Mouse (Mus musculus): ENCODE results near the gene Inpp4b.

The Inpp4b gene

DNA sequence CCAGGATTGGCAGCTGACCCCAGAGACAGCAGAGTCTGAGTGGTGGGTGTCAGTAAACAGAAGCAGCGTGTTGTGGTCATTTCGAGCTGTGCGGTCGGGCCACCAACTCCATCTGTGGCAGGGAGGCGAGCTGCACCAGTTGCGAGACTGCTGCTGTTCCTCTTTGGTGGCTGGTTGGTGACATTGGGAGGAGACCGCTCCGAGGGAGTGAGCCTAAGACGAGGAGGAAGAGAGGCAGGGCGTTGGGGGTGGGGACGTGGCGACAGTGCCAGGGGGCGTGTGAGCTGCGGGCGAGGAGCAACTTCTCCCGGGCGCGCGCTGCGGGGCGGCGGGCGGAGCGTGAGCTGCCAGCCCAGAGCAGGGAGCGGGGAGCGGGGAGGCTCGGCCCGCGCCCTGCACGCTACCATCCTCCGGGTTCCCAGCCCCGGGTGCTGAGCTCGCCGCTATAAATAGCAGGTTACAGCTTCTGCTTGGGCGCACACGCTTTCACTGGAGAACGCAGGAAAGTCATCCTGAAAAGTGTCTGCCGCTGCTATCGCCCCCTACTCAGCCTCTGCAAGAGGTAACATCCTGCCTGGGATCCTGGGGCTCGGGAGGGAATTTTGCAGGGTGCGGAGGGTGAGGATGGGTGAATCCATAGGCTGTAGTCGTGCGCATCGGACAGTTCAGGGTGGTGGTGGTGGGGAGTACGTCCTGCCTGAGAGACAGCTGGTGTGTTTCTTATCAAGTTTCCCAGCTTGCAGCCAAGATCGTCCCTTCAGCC lies at the start of gene Inpp4b:
Inpp4b (plus strand) TSS at position 321 of the 763 bp plus-strand sequence.
- peak; percentile 16 for DNase-seq (ENCODE audit: low read depth)

DNA sequence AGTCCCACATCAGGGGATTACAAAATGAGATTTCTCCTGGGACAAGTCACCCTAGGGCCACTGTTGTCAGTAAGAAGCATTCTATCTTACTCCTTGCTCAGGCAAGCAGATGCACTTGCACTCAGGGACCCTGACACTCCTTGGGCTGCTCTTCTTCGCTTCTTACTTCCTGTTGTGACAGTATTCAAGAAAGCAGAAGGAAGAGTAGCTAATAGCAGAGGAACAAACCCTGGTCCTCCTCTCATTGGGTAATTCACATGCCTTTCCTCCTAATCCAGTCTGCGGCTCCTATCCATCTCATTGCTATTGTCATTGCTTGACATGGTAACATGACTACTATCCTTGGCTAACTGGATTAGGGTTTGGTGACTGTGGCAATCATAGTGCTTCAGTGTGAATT lies 7.1 kb upstream of the Inpp4b start:
- DNase-seq (ENCODE audit: low read depth): no peak

DNA sequence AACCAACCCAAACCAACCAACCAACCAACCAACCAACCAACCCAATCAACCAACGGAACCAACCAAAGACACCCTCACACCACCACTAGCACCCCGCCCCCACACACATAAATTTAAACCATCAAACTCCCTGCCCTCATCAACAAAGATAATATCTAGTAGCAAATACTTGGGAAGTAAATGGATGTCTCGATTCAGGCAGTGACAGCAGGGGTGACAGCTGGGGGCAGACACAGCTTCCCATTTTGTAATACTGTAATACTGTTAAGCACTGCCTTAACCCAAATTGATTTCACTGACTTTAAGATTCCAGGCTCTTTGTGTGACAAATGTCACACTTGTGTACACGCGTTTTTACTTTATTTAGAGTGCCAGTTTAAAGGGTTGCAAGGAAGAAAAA lies 1.2 kb upstream of the Inpp4b start:
- no peak for DNase-seq (ENCODE audit: low read depth)

DNA sequence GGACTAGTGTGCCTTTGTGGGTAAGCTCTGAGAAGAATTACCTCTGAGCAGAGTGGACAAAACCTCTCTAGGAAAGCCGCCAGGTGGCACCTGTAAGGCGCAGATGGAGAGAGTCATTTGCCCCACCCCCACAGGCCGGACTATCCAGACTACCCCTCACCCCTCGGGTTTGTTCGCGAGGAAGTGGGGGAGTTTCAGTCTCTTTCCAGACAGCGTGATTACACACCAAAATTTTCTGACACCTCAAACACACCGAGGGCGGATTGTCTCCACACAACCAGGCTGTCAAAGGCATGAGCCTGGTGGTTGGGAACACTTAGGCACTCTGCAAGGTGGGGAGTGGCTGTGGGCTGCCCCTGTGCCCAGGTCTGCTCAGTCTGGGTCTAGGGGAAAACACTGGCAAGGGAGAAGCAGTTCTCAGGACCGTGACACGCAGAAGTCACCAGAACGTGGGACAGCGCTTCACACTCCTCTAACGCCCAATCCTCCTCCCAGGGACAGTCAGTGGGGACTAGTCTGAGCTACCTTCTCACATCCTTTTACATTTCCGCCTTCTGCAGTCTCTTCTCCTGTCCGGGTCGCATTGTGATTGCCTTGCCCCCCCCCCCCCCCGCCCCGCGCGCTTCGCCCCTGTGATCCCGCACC lies 643 bp upstream of the Inpp4b start:
- peak; percentile 13 for DNase-seq (ENCODE audit: low read depth)

DNA sequence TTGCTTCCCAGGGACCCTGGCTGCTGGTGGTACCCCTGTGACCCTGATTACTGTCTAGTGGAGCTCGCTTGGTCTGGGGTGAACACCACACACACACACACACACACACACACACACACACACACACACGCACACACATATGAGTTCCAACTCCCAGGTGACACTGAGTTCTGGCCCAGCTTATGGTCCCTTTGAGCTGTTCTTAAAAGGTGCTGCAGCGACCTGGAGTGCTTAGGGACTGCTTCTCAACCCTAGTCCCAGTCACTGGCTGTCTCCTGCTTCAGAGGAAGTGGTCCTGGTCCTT lies 595 bp downstream of the Inpp4b start:
- DNase-seq (ENCODE audit: low read depth): no peak

DNA sequence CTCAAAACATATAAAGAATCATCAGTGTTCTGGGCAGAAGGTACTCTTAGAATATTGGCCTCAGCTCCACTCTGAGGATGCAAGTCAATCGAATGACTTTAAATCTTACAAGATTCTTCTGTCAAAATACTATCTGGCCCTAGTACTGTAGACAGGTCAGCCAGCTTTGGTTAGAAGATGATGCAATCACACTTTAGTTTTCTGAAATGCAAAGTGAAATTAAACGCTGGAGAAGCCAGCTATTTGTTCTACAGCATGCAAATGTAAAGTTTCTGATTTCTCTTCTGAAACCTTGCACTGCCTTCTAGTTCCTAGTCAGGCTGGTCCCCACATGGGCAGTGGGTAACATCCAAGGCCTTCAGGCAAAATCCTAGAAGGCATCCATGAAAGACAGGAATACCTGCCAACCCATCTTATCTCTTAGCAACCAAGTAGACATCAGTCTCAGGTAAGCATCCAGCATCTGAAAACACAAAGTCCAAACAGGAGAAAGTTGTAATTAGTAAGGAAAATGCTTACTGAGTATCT lies 2.9 kb downstream of the Inpp4b start:
- no peak for DNase-seq (ENCODE audit: low read depth)

DNA sequence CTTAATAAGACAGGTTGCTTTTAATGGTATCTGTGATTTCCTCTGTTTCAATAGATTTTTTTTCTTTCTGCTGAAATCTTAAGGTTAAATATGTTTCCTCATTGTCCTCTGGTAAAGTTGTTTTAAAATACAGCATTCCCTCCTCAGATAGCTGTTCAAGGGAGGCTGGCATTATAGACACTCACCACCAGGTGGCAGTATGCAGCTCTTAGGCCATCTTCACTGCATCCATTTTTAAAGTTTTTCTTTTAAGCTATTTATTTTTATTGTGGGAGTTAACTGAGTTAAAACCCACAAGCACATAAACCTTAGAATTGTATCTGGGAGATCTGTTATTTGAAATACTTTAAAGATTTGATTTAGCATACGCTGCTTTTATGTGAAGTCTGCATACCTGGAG lies 7.1 kb downstream of the Inpp4b start:
- DNase-seq (ENCODE audit: low read depth): peak; percentile 27

DNA sequence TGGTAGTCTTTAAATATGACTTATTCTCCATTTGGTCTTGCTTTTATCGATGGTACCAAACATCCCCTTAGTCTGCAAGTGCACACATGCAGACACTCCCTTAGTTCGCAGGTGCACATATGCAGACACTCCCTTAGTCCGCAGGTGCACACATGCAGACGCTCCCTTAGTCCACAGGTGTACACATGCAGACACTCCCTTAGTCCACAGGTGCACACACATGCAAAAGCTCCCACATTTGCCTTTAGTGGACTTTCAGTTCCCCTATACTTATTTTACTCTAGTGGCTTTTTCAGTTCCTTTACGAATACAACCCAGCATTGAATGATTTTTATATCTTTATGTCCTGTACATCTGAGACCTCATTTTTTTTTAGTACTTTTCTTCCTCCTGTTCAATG lies 11.1 kb downstream of the Inpp4b start:
- no peak for DNase-seq (ENCODE audit: low read depth)

DNA sequence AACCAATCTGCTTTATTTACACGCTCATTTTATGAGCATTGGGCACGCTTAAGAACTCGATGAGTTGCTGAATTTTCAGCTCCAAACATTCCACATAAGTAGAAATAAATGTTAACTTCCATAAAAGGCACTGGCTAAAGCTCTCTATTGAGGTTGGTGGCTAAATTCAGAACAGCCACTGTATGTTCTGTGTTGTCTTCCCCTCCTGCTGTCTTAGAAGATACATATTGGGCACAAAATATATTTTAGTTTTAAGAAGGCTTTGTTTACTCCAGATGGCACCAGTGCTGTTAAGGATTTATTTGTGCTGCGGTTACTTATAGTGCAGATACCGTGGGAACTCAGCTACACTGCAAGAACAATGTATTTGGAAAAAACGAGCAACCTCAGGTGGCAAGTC lies 15.8 kb downstream of the Inpp4b start:
- no peak for DNase-seq (ENCODE audit: low read depth)

DNA sequence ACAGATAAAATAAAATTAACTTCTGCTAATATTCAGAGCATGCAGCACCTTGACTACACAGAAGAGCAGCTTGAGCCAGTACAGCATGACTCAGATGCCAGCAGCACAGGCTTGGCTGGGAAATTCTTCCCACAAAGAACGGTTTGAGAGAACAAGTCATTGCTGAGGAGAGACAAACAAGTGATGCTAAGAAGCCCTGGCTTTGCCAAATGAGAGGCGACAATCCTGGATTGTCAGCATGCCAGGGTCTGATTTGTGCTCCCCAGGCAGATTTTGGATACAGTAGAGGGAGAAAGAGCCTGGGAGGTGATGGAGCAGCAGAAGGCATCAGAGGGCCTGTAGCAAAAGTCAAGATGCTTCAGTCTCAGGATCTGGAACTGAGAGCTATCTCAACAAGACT lies 18.2 kb downstream of the Inpp4b start:
- DNase-seq (ENCODE audit: low read depth): no peak

DNA sequence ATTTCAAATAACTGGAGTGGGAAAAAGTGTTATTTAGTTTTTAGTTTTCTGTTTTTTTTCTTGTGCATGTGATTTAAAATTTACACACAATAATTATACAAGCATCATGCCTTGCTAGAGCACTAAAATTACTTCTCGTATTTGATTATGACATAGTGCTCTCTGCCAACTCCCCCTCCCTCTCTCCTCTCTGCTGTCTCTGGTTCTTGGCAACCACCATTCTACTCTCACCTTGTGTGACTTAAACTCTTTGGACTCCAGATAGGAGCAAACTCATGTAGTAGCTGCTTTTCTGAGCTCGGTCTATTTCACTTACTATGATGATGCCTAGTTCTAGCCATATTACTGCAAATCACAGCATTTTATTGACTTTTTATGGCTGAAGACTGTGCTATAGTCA lies 18.8 kb downstream of the Inpp4b start:
- DNase-seq (ENCODE audit: low read depth): no peak

DNA sequence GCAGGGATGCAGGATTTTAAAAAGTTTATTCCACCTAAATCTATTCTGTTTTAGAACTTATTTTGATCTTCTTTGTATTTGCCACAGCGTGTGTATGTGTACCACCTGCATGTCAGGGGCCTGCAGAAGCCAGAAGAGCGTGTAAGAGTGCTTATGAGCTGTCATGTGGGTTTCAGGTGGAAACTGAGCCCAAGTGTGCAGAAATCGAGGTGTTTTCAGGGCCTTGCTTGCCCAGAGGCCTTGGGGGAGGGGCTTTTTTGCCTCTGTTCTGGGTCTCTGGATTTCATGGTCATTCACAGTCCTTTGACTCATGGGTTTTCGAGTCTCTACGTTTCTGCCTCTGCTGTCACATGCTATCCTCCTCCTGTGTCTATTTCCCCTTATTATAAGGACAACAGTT lies 28.3 kb downstream of the Inpp4b start:
- DNase-seq (ENCODE audit: low read depth): no peak

DNA sequence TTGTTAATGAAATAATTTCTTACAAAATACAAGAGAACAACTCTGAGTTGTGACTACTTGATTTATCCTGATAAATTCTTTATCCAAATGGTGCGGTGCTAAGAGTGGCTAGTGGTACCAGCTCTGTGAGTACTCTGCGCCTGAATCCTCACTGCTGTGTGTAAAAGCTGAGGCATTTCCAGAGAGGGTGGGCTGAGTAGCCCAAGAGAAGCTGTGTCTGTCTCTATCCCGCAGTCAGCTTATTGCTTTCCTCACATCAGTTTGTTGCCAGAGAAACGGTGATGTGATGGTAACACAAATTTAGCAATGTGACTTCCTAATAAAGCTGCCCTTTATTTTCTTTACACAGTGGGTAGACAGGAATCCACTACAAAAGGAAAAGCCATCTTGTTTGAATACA lies 29.5 kb downstream of the Inpp4b start:
- no peak for DNase-seq (ENCODE audit: low read depth)

DNA sequence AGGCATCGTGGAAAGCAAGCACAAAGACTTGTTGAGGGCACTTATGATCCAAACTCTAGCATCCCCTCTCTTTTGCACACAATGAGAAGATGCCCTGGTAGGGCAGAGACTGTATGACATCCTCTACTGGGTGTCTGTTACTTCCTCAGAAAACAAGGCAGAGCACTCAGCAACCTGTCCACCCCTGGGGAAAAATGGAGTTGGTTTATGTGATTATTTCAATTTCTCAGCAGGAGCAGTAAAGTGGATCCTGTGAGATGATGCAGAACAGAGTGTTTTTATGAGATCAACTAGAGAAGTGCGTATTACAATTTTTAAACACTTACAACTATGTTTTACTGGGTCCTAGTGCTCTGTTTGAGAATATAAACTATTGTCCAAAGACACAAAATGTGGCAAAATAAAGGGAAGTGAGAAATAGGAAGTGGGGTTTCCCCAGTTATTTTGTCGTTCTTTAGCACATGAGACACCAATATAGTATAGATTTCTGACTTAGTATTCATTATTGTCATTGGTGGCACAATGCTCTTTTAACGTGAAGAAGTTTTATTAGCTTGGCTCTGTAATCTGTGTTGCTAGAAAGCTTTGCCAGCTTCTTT lies 32.6 kb downstream of the Inpp4b start:
- no peak for DNase-seq (ENCODE audit: low read depth)

DNA sequence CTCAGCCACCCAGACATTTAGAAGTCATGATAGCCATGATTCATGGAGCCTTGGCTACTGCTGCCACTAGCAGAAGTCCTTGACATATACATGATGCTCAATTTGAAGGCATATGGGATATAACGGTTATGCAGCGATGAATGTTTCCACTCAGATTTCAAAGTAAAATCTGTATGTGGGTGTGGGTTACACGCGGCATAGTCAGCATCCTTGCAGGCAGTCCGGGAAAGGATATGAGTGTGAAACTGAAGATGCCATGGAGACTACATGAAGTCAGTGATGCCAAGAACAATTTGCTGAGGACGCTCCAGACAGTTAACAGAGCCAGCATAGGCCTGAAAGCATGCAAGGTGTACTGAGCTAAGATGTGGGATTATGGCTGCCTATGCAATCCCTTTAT lies 46.6 kb downstream of the Inpp4b start:
- no peak for DNase-seq (ENCODE audit: low read depth)

DNA sequence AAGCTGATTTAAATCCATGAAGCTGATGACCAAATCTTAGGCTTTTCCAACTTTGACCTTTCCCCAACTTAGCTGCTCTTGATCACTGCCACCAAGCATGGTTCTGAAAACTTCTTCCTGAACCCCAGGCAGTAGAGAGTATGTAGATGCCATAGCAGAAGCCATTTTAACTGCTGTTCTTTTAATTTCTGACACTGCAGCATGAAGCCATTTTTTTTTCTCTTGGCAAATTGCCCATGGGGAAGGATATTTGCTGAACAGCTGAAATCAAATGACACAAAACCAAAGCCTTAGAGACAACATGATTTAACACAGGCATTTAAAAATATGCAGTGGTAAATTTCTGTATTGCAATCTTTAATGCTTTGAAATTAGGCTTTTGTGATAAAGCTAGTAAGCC lies 56.7 kb downstream of the Inpp4b start:
- no peak for DNase-seq (ENCODE audit: low read depth)

DNA sequence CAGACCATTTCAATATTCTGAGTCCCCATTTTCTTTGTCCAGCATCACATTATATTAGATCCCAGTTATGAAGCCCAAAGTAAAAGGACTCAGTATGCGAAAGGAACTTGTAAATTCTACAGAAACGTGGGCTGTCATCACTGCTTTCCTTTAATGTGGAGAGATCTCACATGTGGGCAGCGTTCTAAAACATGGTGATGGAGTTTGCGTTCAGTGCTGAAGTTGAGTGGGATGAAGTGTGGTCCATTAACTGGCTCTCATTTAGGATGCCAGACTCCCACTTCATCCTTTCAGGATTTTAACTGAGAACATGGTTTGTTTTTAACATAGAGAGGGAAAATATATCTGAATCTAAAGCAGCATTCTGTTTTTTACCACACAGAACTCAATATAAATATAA lies 57.1 kb downstream of the Inpp4b start:
- DNase-seq (ENCODE audit: low read depth): no peak

DNA sequence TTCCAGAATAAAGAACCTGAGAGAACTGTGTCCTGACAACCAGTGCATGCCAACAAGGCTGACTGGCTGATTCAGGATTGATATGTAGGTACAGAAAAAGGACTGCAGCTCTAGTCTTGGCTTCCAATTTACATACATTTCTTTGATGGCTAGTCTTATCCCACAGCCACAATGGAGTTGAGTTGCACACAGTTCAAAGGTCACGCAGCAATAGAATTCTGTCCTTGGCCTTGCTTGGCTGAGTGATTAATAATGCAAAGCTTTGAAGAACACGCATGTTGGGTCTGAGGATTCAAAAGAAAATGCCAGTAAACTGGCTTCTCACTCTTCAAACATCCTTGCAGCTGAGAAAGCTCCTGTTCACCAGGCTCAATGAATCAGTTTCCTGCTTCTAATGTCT lies 70.4 kb downstream of the Inpp4b start:
- DNase-seq (ENCODE audit: low read depth): no peak

DNA sequence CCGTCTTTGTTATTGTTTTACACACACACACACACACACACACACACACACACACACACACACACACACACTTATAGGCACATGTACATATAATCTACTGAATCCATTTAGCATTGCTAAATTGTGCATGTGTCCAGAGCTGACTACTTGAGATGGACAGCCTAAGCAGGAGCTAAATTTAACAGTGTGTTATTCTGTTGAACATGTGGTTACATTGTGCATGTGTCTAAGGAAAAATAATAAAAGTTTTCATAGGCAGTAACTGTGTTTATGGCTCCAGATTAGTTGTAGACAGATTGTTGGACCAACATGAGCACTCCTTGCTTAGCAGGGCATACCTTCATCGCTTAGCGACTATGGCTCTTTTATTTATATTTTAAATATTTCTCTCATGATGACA lies 101.6 kb downstream of the Inpp4b start:
- no peak for DNase-seq (ENCODE audit: low read depth)

DNA sequence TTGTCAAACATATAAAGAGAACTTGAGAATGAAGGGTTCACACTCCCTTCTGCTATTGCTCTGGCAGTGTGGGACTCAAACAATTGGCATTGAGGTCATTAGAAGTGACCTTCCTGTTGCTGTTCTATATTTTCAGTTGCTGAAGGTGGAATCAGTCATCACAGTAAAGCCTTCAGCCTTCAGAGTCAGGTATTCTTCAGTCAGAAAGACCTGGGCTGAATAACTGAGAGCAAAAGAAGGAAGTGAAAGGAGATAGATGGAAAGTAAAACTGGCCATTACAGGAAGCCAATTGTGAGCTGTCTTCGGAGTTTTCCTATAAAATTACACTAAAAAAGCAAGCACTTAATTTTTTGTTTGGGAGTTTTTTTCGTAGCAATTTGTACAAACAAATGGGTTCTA lies 107.4 kb downstream of the Inpp4b start:
- DNase-seq (ENCODE audit: low read depth): no peak

DNA sequence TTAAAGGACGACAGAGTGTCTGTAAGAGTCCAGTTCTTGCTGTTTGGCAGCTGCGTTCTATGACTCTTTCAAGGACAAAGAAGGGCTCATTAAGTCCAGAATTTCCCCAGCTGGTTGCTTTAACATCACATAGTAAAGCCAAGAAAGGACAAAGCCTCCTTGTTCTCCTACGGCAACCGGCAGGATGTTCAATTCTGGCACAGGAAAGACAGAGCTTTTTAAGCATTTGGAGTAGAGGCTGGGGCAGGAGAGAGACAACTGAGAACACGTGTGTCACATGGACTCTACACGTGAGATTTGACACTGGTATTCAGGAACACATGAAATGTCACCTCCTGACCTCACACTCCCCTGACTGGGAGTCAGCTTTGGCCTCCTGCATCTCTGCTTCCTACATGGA lies 109.7 kb downstream of the Inpp4b start:
- no peak for DNase-seq (ENCODE audit: low read depth)

DNA sequence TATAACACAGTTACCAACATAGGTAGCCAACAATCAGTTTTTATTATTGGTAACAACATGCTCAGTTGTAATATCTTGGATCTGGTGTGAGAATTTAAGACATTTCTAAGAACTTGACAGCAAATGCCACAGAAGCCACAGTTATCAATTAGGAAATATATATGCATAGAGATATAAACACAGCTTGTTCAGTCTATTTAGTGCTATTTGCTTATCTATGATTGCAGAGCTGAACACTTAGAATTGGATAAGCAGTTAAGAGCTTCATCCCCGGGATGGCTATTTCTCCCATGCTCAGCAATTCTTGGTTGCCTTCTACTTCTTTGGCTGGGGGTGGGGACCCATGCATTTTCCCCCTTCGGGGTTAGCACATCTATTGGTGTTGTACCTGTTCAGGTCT lies 112.5 kb downstream of the Inpp4b start:
- peak; percentile 17 for DNase-seq (ENCODE audit: low read depth)

DNA sequence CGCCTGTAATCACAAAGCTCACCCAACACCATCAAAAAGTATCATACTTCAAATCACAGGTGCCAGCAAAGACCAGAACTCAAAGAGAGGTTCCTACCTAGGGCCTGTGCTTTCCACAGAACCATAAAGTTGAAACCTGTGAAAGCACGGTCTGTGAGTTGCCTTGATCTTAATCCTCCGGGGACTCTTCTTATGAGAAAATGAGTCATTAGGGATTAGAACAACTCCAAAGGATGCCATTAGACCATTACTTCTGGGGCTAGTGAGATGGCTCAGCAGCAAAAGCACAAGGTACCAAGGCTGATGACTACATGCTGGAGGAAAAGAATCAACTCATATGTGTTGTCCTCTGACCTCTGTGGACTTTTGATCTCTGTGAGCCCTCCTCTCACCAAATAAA lies 121.4 kb downstream of the Inpp4b start:
- no peak for DNase-seq (ENCODE audit: low read depth)

DNA sequence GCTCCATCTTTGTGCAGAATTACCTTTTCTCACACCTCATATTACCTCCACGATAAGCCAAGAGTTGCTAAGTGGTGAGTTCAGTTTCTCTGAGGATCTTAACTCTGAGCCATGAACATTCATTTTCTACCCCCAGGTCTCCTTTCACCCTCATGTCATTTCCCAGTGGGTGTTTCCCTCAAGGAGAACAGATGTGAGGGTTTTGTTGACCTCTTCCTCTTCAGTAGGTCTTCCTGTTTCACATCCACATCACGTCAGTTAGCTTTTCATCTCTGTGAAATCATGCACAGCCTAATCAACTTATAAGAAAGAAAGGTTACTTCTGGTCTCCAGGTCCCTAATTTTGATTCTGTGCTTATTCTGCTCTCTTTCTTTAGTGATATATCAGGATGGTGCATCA lies 124.4 kb downstream of the Inpp4b start:
- DNase-seq (ENCODE audit: low read depth): no peak

Measured in c-Kit-positive CD71-positive TER-119-negative erythroid progenitor cells, embryonic 14.5 days (primary cell).